Comparison of ENCODE assay signal across 35 mouse cellular contexts in the genomic region with DNA sequence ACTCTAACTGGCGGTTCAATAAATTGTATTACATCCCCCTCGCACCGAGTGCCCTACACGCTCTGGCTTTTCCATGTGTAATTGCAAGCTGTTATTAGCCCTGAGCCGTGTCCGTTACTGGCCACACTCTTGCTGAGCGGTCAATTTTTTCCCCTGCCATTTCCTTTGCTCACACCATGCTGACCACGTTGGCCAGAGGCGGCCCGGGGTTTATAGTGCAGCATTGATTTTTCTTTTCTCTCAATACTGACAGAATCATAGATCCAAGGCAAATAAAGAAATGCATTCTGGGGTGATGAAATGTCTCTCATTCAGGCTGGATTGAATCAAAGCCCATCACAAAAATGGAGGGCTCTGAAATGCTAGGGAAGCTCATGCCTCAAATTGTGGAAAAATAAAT.
"Had no signal": no experiment of that assay in that cellular context is flagged by ENCODE, and none has a peak within 500 bp of the region (broad histone marks: within the 10 kb centered on the region; RNA-seq: fewer than 3 reads in every experiment).

No protein-coding gene starts in this region.

- H3K9me3 ChIP-seq: heart, embryonic 10.5 days; heart, embryonic 12.5 days; heart, embryonic 13.5 days; heart, embryonic 15.5 days; hindbrain, embryonic 10.5 days; hindbrain, embryonic 15.5 days; intestine, embryonic 15.5 days; kidney, embryonic 15.5 days had no signal

- H3K4me2 ChIP-seq: heart, embryonic 11.5 days; heart, embryonic 12.5 days; heart, embryonic 13.5 days; heart, embryonic 15.5 days; hindbrain, embryonic 14.5 days; hindbrain, embryonic 15.5 days; intestine, embryonic 15.5 days; kidney, embryonic 15.5 days had no signal

- H3K27me3 ChIP-seq: heart, embryonic 12.5 days; heart, embryonic 13.5 days; heart, embryonic 15.5 days; hindbrain, embryonic 15.5 days; intestine, embryonic 15.5 days had no signal

- DNase-seq: heart, adult 18-20 months; heart, adult 2 months; heart, postnatal 10 days; heart, postnatal 14 days; heart, postnatal 36 days; heart, postnatal 4 days; kidney, adult 11 months; kidney, adult 18-20 months; kidney, adult 2 months; kidney, adult 8-10 months; kidney, adult 9 months; kidney, postnatal 10 days; kidney, postnatal 14 days; kidney, postnatal 25 days; kidney, postnatal 36 days; kidney, postnatal 4 days; layer of hippocampus, adult 9-11 months; layer of hippocampus, postnatal 36 days had no signal

- H3K9ac ChIP-seq: heart, embryonic 12.5 days; heart, embryonic 13.5 days; heart, embryonic 15.5 days; hindbrain, embryonic 14.5 days; hindbrain, embryonic 15.5 days; intestine, embryonic 15.5 days; kidney, embryonic 15.5 days had no signal

- H3K4me1 ChIP-seq: heart, embryonic 10.5 days; heart, embryonic 12.5 days; heart, embryonic 13.5 days; heart, embryonic 15.5 days; hindbrain, embryonic 15.5 days; intestine, embryonic 15.5 days had no signal

- H3K27ac ChIP-seq: heart, adult 2 months; heart, embryonic 10.5 days; heart, embryonic 13.5 days; heart, embryonic 15.5 days; hindbrain, embryonic 10.5 days; hindbrain, embryonic 15.5 days; hindbrain, postnatal 0 days; intestine, embryonic 15.5 days; kidney, embryonic 15.5 days; kidney, postnatal 0 days; layer of hippocampus, adult 2 months had no signal

- H3K4me3 ChIP-seq: heart, adult 2 months; heart, embryonic 10.5 days; heart, embryonic 12.5 days; heart, embryonic 13.5 days; heart, embryonic 15.5 days; hindbrain, embryonic 10.5 days; hindbrain, embryonic 15.5 days; intestine, embryonic 15.5 days; kidney, embryonic 15.5 days; layer of hippocampus, adult 2 months had no signal

- ATAC-seq: hindbrain, embryonic 16.5 days; hindbrain, postnatal 0 days; inflammation-experienced regulatory T-cells, adult 6 months; intestine, embryonic 15.5 days; intestine, embryonic 16.5 days; intestine, postnatal 0 days had no signal

- H3K36me3 ChIP-seq: heart, embryonic 10.5 days; heart, embryonic 12.5 days; heart, embryonic 13.5 days; heart, embryonic 15.5 days; hindbrain, embryonic 10.5 days; hindbrain, embryonic 15.5 days; intestine, embryonic 15.5 days; kidney, embryonic 15.5 days had no signal
